In genomic region chr8:128356796-128357539, GRCm38 (mm10) we compare ENCODE assay signal across 8 mouse cellular contexts. TPM values are rescaled to one million over a fixed set of nuclear protein-coding genes. Genes with fewer than 3 reads are reported as not detected.
DNase-seq lines count a peak whose midpoint lies in the region; ATAC-seq and TF ChIP-seq lines count a peak whose summit lies in the region.

No protein-coding gene starts in this region.

- DNase-seq in CD4-positive, CD25-positive, alpha-beta regulatory T cell, adult 2 months (ENCODE audit: low read depth, low spot score), result peak; percentile 53
- peak; percentile 92 for DNase-seq in kidney, postnatal 14 days
- DNase-seq in liver, embryonic 13.5 days, result peak; percentile 28

- H3K4me2 ChIP-seq in forebrain, embryonic 12.5 days, result peak overlapping the region; percentile 99
- peak overlapping the region; percentile 75 for H3K4me2 ChIP-seq in heart, embryonic 16.5 days (ENCODE audit: low read depth, low read length)
- peak overlapping the region; percentile 68 for H3K4me2 ChIP-seq in liver, embryonic 13.5 days
- H3K4me2 ChIP-seq in myocyte (ENCODE audit: low read depth), result peak overlapping the region; percentile 81
- H3K4me2 ChIP-seq in stomach, embryonic 14.5 days (replicated peaks; ENCODE audit: low read depth, low read length), result peak overlapping the region; percentile 99

- H3K27ac ChIP-seq in forebrain, embryonic 12.5 days, result peak overlapping the region; percentile 59; the same call in 1 of the 2 replicates
- H3K27ac ChIP-seq in heart, embryonic 16.5 days (ENCODE audit: low read length), result peak overlapping the region; percentile 98
- H3K27ac ChIP-seq in liver, embryonic 13.5 days, result peak overlapping the region; percentile 43; the same call in 1 of the 2 replicates
- H3K27ac ChIP-seq in stomach, embryonic 14.5 days (ENCODE audit: low read length), result peak overlapping the region; percentile 92; the same call in 1 of the 2 replicates

- peaks cover 20% of the 10 kb centered on the region for H3K79me2 ChIP-seq in myocyte (ENCODE audit: control insufficient read depth, insufficient read depth)

- peak overlapping the region; percentile 56 for H3K9ac ChIP-seq in forebrain, embryonic 12.5 days
- peak overlapping the region; percentile 99 for H3K9ac ChIP-seq in heart, embryonic 16.5 days (ENCODE audit: low read length)
- 0 out of 2 replicates have a peak overlapping the region, but pooled peaks have one; percentile 26 for H3K9ac ChIP-seq in liver, embryonic 13.5 days
- H3K9ac ChIP-seq in stomach, embryonic 14.5 days (replicated peaks; ENCODE audit: low read depth, low read length), result peak overlapping the region; percentile 39; the same call in 1 of the 2 replicates

- peak; percentile 43; the same call in 1 of the 2 replicates for ATAC-seq in cerebellum, adult (ENCODE audit: insufficient number of reproducible peaks, low FRiP score, low TSS enrichment)
- ATAC-seq in forebrain, embryonic 12.5 days (ENCODE audit: low FRiP score), result peak; percentile 57
- ATAC-seq in heart, embryonic 16.5 days (replicated peaks; ENCODE audit: extremely low read depth, insufficient read depth, low FRiP score), result peak; percentile 79
- ATAC-seq in liver, embryonic 13.5 days (ENCODE audit: low read depth), result peak; percentile 77
- peak; percentile 80 for ATAC-seq in stomach, embryonic 14.5 days (ENCODE audit: insufficient number of reproducible peaks, insufficient read depth, low FRiP score, low read depth)

- WGBS in forebrain, embryonic 12.5 days, result 4% methylated on average over 34 of the region's 49 CpGs
- WGBS in heart, embryonic 16.5 days, result 2% methylated on average over 34 of the region's 49 CpGs
- WGBS in liver, embryonic 13.5 days (ENCODE audit: insufficient replicate concordance), result 2% methylated on average over 39 of the region's 49 CpGs
- 4% methylated on average over 41 of the region's 49 CpGs for WGBS in stomach, embryonic 14.5 days

- peak overlapping the region; percentile 68 for H3ac ChIP-seq in myocyte (ENCODE audit: control insufficient read depth, insufficient read length)

- peaks cover 42% of the 10 kb centered on the region for H3K4me1 ChIP-seq in forebrain, embryonic 12.5 days
- H3K4me1 ChIP-seq in heart, embryonic 16.5 days (ENCODE audit: control insufficient read depth, insufficient read depth, low read length), result peaks cover 11% of the 10 kb centered on the region
- H3K4me1 ChIP-seq in liver, embryonic 13.5 days (replicated peaks), result peaks cover 3% of the 10 kb centered on the region; the same call in 1 of the 2 replicates
- 0 out of 2 replicates have a peak, but pooled peaks cover 2% of the 10 kb centered on the region for H3K4me1 ChIP-seq in stomach, embryonic 14.5 days (ENCODE audit: control insufficient read depth, insufficient read depth, low read length)

- peak; percentile 69 for TF ChIP-seq POLR2A in myocyte (IDR thresholded peaks at IDR 0.05; ENCODE audit: insufficient read length, low read depth)

- no peaks in the 10 kb centered on the region for H3K36me3 ChIP-seq in forebrain, embryonic 12.5 days (replicated peaks)
- no peaks in the 10 kb centered on the region for H3K36me3 ChIP-seq in heart, embryonic 16.5 days (ENCODE audit: control insufficient read depth, insufficient read depth)
- no peaks in the 10 kb centered on the region for H3K36me3 ChIP-seq in liver, embryonic 13.5 days
- no peaks in the 10 kb centered on the region for H3K36me3 ChIP-seq in myocyte (ENCODE audit: control insufficient read depth, insufficient read depth)
- H3K36me3 ChIP-seq in stomach, embryonic 14.5 days (ENCODE audit: control insufficient read depth, insufficient read depth, low read length), result no peaks in the 10 kb centered on the region

- H3K27me3 ChIP-seq in forebrain, embryonic 12.5 days, result peaks cover 19% of the 10 kb centered on the region
- no peaks in the 10 kb centered on the region for H3K27me3 ChIP-seq in heart, embryonic 16.5 days (ENCODE audit: control insufficient read depth, insufficient read depth, low read length)
- peaks cover 52% of the 10 kb centered on the region for H3K27me3 ChIP-seq in liver, embryonic 13.5 days
- no peaks in the 10 kb centered on the region for H3K27me3 ChIP-seq in myocyte (ENCODE audit: control insufficient read depth, insufficient read depth, insufficient read length)
- no peaks in the 10 kb centered on the region for H3K27me3 ChIP-seq in stomach, embryonic 14.5 days (ENCODE audit: control insufficient read depth, insufficient read depth, low read length)

- H3K9me3 ChIP-seq in forebrain, embryonic 12.5 days, result no peaks in the 10 kb centered on the region
- H3K9me3 ChIP-seq in heart, embryonic 16.5 days (replicated peaks; ENCODE audit: control insufficient read depth, low read length), result no peaks in the 10 kb centered on the region
- H3K9me3 ChIP-seq in liver, embryonic 13.5 days (replicated peaks), result no peaks in the 10 kb centered on the region
- H3K9me3 ChIP-seq in stomach, embryonic 14.5 days (ENCODE audit: control insufficient read depth, low read depth, low read length), result no peaks in the 10 kb centered on the region

- H3K4me3 ChIP-seq in forebrain, embryonic 12.5 days (replicated peaks), result peak overlapping the region; percentile 72
- H3K4me3 ChIP-seq in heart, embryonic 16.5 days (ENCODE audit: low read length), result peak overlapping the region; percentile 92
- H3K4me3 ChIP-seq in liver, embryonic 13.5 days (replicated peaks), result peak overlapping the region; percentile 59
- H3K4me3 ChIP-seq in myocyte, result peak overlapping the region; percentile 80
- H3K4me3 ChIP-seq in stomach, embryonic 14.5 days (ENCODE audit: low read depth, low read length), result peak overlapping the region; percentile 66

TF ChIP-seq in myocyte, 11 proteins besides CTCF, POLR2A, EP300 and RAD21:
- TF ChIP-seq MYOG (IDR thresholded peaks at IDR 0.05; ENCODE audit: control insufficient read depth in 1 of 3, insufficient read depth in 1 of 3, insufficient read length in 2 of 3, low read depth in 2 of 3) (peak in 1 of 3 experiments; percentile 45), CEBPB (IDR thresholded peaks at IDR 0.05; ENCODE audit: insufficient read depth, poor library complexity, severe bottlenecking) (no peak), MYOD1 (IDR thresholded peaks at IDR 0.05; ENCODE audit: control insufficient read depth in 1 of 3, insufficient read length in 2 of 3, low read depth in 2 of 3) (peak in 1 of 3 experiments; percentile 12), E2F4 (IDR thresholded peaks at IDR 0.05; ENCODE audit: insufficient read depth) (no peak), POLR2AphosphoS2 (IDR thresholded peaks at IDR 0.05; ENCODE audit: insufficient read length, low read depth) (peak; percentile 53), USF1 (IDR thresholded peaks at IDR 0.05; ENCODE audit: low read depth) (no peak), TCF3 (IDR thresholded peaks at IDR 0.05; ENCODE audit: insufficient read length, low read depth) (no peak)

RNA-seq across cellular contexts. Expression of gene Nrp1, which starts 1.4 kb away (rescaled TPM):
- 39.7 and 40.8 TPM in 2 replicates for polyA plus RNA-seq in forebrain, embryonic 12.5 days (2016; fragmentation: Nextera tagmentation; extraction: Ambion mirVana)
- polyA plus RNA-seq in heart, embryonic 16.5 days (2015; fragmentation: Nextera tagmentation; extraction: Ambion mirVana), result 159 and 160 TPM in 2 replicates
- polyA plus RNA-seq in liver, embryonic 13.5 days (2015; fragmentation: Nextera tagmentation; extraction: Ambion mirVana), result 14.7 and 17.9 TPM in 2 replicates
- 12.7 TPM for polyA plus RNA-seq in myocyte (2012; fragmentation: generic; extraction: Trizol)
- 62.2 and 70.4 TPM in 2 replicates for polyA plus RNA-seq in stomach, embryonic 14.5 days (2014; fragmentation: Nextera tagmentation; extraction: Ambion mirVana)

Comparison
In these comparisons a context has a peak if more than half of its experiments do, and no peak if none do; other contexts are left out.
1. Peak in every context shown above with its lines: DNase-seq, ATAC-seq, H3K4me3 ChIP-seq and H3K27ac ChIP-seq.
2. DNase-seq: peak in every context shown above with its lines; median percentile 92 in kidney, postnatal 14 days; 53 in CD4-positive, CD25-positive, alpha-beta regulatory T cell, adult 2 months; 28 in liver, embryonic 13.5 days.
3. H3K27ac ChIP-seq: peak in every context shown above with its lines; median percentile 98 in heart, embryonic 16.5 days; 92 in stomach, embryonic 14.5 days; 59 in forebrain, embryonic 12.5 days; 43 in liver, embryonic 13.5 days.
4. H3K9ac ChIP-seq: peak in every context shown above with its lines; median percentile 99 in heart, embryonic 16.5 days; 56 in forebrain, embryonic 12.5 days; 39 in stomach, embryonic 14.5 days; 26 in liver, embryonic 13.5 days.